ENCODE assay signal across 8 mouse cellular contexts in the genomic region with DNA sequence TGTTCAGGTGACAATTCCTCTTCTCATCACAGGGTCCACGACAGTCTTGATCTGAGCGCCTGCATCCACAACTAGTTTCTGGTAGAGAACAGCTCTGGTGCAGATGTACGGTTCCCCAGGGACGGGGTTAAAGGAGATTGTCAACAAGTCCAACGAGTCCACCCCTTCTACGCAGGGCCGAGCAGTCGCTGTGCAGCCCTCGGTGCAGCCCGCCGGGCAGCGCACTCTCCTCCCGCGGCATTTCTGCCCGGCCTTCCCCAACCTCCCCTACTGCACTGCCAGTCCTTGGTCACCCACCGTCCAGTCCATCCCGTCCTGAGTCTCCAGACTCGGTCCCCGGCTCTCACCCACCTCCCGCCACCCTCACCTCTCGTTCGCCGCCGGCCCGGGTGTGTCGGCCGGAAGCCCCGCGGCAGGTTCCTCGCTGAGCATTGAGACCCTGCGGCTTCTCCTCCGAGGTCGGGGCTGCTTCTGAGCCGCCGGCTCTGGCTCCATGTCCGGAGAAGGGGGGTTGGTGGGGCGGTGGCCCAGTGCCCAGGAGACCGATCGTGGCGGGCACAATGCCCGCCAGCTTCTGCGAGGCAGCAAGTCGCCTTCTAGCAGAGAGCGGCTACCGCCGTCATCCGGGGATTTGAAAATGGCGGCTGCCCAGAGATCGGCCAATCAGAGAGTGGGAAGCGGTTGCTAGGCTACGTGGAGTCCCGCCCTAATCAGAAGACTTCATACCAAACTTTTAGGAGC. TPM values are rescaled to one million over a fixed set of nuclear protein-coding genes. Genes with fewer than 3 reads are reported as not detected.
DNase-seq lines count a peak whose midpoint lies in the region; ATAC-seq and TF ChIP-seq lines count a peak whose summit lies in the region.

A gene (minus strand): TSS at position 650 of the 741 bp plus-strand sequence.
A gene (plus strand): TSS at position 704 of the 741 bp plus-strand sequence.

- WGBS in cerebellum, adult 2 months = under 1% methylated on average over 52 of the region's 52 CpGs
- WGBS in hindbrain, embryonic 10.5 days = under 1% methylated on average over 52 of the region's 52 CpGs
- WGBS in lung, postnatal 0 days = under 1% methylated on average over 51 of the region's 52 CpGs

- H3K27ac ChIP-seq in MEL (ENCODE audit: control insufficient read depth, low read depth, low read length) = peak within 1 kb of the TSS; percentile 34
- H3K27ac ChIP-seq in cerebellum, adult 2 months (ENCODE audit: insufficient read depth, low read length) = no peak within 1 kb of the TSS
- peak within 1 kb of the TSS; percentile 95 for H3K27ac ChIP-seq in hindbrain, embryonic 10.5 days
- peak within 1 kb of the TSS; percentile 4; the same call in 1 of the 2 replicates for H3K27ac ChIP-seq in lung, postnatal 0 days (ENCODE audit: low read length)

- peak within 1 kb of the TSS; percentile 75 to 89 for H3K4me3 ChIP-seq in MEL (ENCODE audit: control insufficient read depth in 1 of 2, insufficient read depth in 1 of 2, low read depth in 2 of 2, low read length in 2 of 2)
- peak within 1 kb of the TSS; percentile 65 for H3K4me3 ChIP-seq in cerebellum, adult 2 months (replicated peaks; ENCODE audit: insufficient read depth, low read depth, low read length)
- peak within 1 kb of the TSS; percentile 82 for H3K4me3 ChIP-seq in hindbrain, embryonic 10.5 days
- H3K4me3 ChIP-seq in lung, postnatal 0 days (ENCODE audit: low read depth, low read length) = peak within 1 kb of the TSS; percentile 91

- H3K4me1 ChIP-seq in MEL (ENCODE audit: control insufficient read depth in 1 of 2, insufficient read depth in 2 of 2, low read length in 2 of 2) = peaks cover 11 to 13% of the 10 kb centered on the region in 2 experiments
- no peaks in the 10 kb centered on the region for H3K4me1 ChIP-seq in cerebellum, adult 2 months (ENCODE audit: control insufficient read depth, insufficient read depth, low read length)
- peaks cover 10% of the 10 kb centered on the region for H3K4me1 ChIP-seq in hindbrain, embryonic 10.5 days (replicated peaks)
- peaks cover 2% of the 10 kb centered on the region; the same call in 1 of the 2 replicates for H3K4me1 ChIP-seq in lung, postnatal 0 days (ENCODE audit: insufficient read depth, low read depth, low read length)

- no peak for TF ChIP-seq EP300 in MEL (IDR thresholded peaks at IDR 0.05; ENCODE audit: low read depth in 1 of 2, low read length in 2 of 2)
- TF ChIP-seq EP300 in lung, postnatal 0 days (IDR thresholded peaks at IDR 0.05) = no peak

- H3K4me2 ChIP-seq in lung, postnatal 0 days (replicated peaks; ENCODE audit: low read depth, low read length) = peak within 1 kb of the TSS; percentile 87

- H3K9ac ChIP-seq in MEL (ENCODE audit: control insufficient read depth, low read depth, low read length, poor library complexity, severe bottlenecking) = peak within 1 kb of the TSS; percentile 86
- peak within 1 kb of the TSS; percentile 68 for H3K9ac ChIP-seq in lung, postnatal 0 days (replicated peaks; ENCODE audit: low read depth)

- no peaks in the 10 kb centered on the region for H3K27me3 ChIP-seq in MEL (ENCODE audit: control insufficient read depth in 1 of 2, insufficient read depth in 2 of 2, low read length in 2 of 2)
- no peaks in the 10 kb centered on the region for H3K27me3 ChIP-seq in cerebellum, adult 2 months (ENCODE audit: control insufficient read depth, insufficient read depth, low read length)
- no peaks in the 10 kb centered on the region for H3K27me3 ChIP-seq in hindbrain, embryonic 10.5 days (ENCODE audit: insufficient read depth, poor library complexity, severe bottlenecking)
- no peaks in the 10 kb centered on the region for H3K27me3 ChIP-seq in lung, postnatal 0 days (replicated peaks; ENCODE audit: insufficient read depth, low read length)

- H3K79me2 ChIP-seq in MEL (ENCODE audit: control insufficient read depth, insufficient read depth, low read length, poor library complexity) = peaks cover 15% of the 10 kb centered on the region

- no peak for TF ChIP-seq RAD21 in MEL (IDR thresholded peaks at IDR 0.05; ENCODE audit: low read depth, low read length)

- peak; percentile 81 to 95 for TF ChIP-seq POLR2A in MEL (IDR thresholded peaks at IDR 0.05; ENCODE audit: control insufficient read depth in 1 of 2, insufficient read depth in 1 of 2, low read depth in 1 of 2, low read length in 2 of 2, poor library complexity in 1 of 2)
- TF ChIP-seq POLR2A in cerebellum, adult 2 months (IDR thresholded peaks at IDR 0.05; ENCODE audit: borderline replicate concordance, insufficient read depth, low read length) = no peak

- ATAC-seq in lung, postnatal 0 days = peak; percentile 98

- peaks cover 0 to 18% of the 10 kb centered on the region in 2 experiments; a peak in 2 of 4 replicates for H3K36me3 ChIP-seq in MEL (ENCODE audit: control insufficient read depth in 1 of 2, insufficient read depth in 2 of 2, low read length in 2 of 2)
- peaks cover 28% of the 10 kb centered on the region for H3K36me3 ChIP-seq in hindbrain, embryonic 10.5 days
- no peaks in the 10 kb centered on the region for H3K36me3 ChIP-seq in lung, postnatal 0 days (ENCODE audit: insufficient read depth, low read length)

- peak; percentile 94 for DNase-seq in MEL (ENCODE audit: low read depth, low spot score)
- DNase-seq in cerebellum, adult 2 months = peak; percentile 78 to 86
- DNase-seq in forelimb bud, embryonic 11.5 days (ENCODE audit: low read depth, low spot score) = peak; percentile 89
- peak; percentile 93 for DNase-seq in hindbrain, embryonic 10.5 days (ENCODE audit: low spot score)
- peak; percentile 74 for DNase-seq in layer of hippocampus, adult 9-11 months
- DNase-seq in lung, postnatal 0 days (ENCODE audit: low spot score) = peak; percentile 96
- peak; percentile 89 for DNase-seq in ovary, postnatal 14 days (ENCODE audit: low spot score)
- DNase-seq in thymus, postnatal 14 days = peak; percentile 90

- TF ChIP-seq CTCF in MEL (IDR thresholded peaks at IDR 0.05 in 2 of 3, conservative IDR thresholded peaks at IDR 0.05 in 1 of 3; ENCODE audit: control insufficient read depth in 1 of 3, insufficient read depth in 1 of 3, low read depth in 2 of 3, low read length in 3 of 3, poor library complexity in 1 of 3, severe bottlenecking in 1 of 3) = no peak
- TF ChIP-seq CTCF in cerebellum, adult 2 months (IDR thresholded peaks at IDR 0.05; ENCODE audit: borderline replicate concordance, insufficient read depth, low read depth, low read length) = no peak
- TF ChIP-seq CTCF in lung, postnatal 0 days (IDR thresholded peaks at IDR 0.05) = no peak

- H3K9me3 ChIP-seq in MEL (replicated peaks; ENCODE audit: insufficient read depth, low read length) = no peaks in the 10 kb centered on the region
- peaks cover 12% of the 10 kb centered on the region for H3K9me3 ChIP-seq in hindbrain, embryonic 10.5 days
- H3K9me3 ChIP-seq in lung, postnatal 0 days (ENCODE audit: low read length) = no peaks in the 10 kb centered on the region

TF ChIP-seq in MEL, 35 proteins besides CTCF, POLR2A, EP300 and RAD21:
- peak; percentile 87; the same call in 1 of the 2 replicates for TF ChIP-seq E2F4 (IDR thresholded peaks at IDR 0.05; ENCODE audit: borderline replicate concordance, low read depth, low read length)
- TF ChIP-seq TCF12 (IDR thresholded peaks at IDR 0.05; ENCODE audit: low read depth, low read length) = no peak
- TF ChIP-seq HCFC1 (IDR thresholded peaks at IDR 0.05; ENCODE audit: low read depth, low read length) = peak; percentile 77
- TF ChIP-seq MAFK (IDR thresholded peaks at IDR 0.05; ENCODE audit: borderline replicate concordance, low read depth, low read length) = no peak
- TF ChIP-seq ELF1 (IDR thresholded peaks at IDR 0.05; ENCODE audit: low read depth, low read length) = no peak; the same call in 1 of the 2 replicates
- TF ChIP-seq TBP (IDR thresholded peaks at IDR 0.05; ENCODE audit: low read depth, low read length) = peak; percentile 78
- peak; percentile 34 for TF ChIP-seq MXI1 (IDR thresholded peaks at IDR 0.05; ENCODE audit: low read depth, low read length)
- peak; percentile 80 for TF ChIP-seq POLR2AphosphoS2 (IDR thresholded peaks at IDR 0.05; ENCODE audit: low read length)
- TF ChIP-seq SIN3A (IDR thresholded peaks at IDR 0.05; ENCODE audit: low read length) = peak; percentile 90
- no peak for TF ChIP-seq TAL1 (IDR thresholded peaks at IDR 0.05; ENCODE audit: low read length)
- peak; percentile 81; the same call in 1 of the 2 replicates for TF ChIP-seq UBTF (IDR thresholded peaks at IDR 0.05; ENCODE audit: borderline replicate concordance, insufficient read depth, low read depth, low read length)
- no peak for TF ChIP-seq ZC3H11A (IDR thresholded peaks at IDR 0.05; ENCODE audit: low read depth, low read length)
- peak; percentile 48; the same call in 1 of the 2 replicates for TF ChIP-seq ZMIZ1 (IDR thresholded peaks at IDR 0.05; ENCODE audit: low read depth, low read length)
- TF ChIP-seq NELFE (IDR thresholded peaks at IDR 0.05; ENCODE audit: low read depth, low read length) = peak; percentile 89
TF ChIP-seq in MEL: peak in this region for 9.

RNA-seq across cellular contexts. Expression of the first gene that starts in this region (rescaled TPM):
- total RNA-seq in MEL (2012; rRNA removed) = 29.2 and 29.8 TPM in 2 replicates
- 100 to 1,000 TPM in 1 of 2 experiments, 10 to 100 TPM in 1; 63.2 to 125 TPM for polyA plus RNA-seq in MEL (2012; ENCODE audit: insufficient read depth in 1 of 2, insufficient read length in 2 of 2, low read depth in 1 of 2, low replicate concordance in 2 of 2, missing spikeins in 1 of 2)
- polyA plus RNA-seq in cerebellum, adult 2 months (2012; rRNA removed) = 7.8 and 8.6 TPM in 2 replicates
- polyA plus RNA-seq in hindbrain, embryonic 10.5 days (2016; fragmentation: Nextera tagmentation; extraction: Ambion mirVana) = 40.3 and 49.5 TPM in 2 replicates
- 83.7 and 91.5 TPM in 2 replicates for polyA plus RNA-seq in lung, postnatal 0 days (2015; fragmentation: Nextera tagmentation; extraction: Ambion mirVana)

RNA-seq across cellular contexts. Expression of the second gene that starts in this region (rescaled TPM):
- total RNA-seq in MEL (2012; rRNA removed) = not detected in 2 replicates
- not detected for polyA plus RNA-seq in MEL (2012; ENCODE audit: insufficient read depth in 1 of 2, insufficient read length in 2 of 2, low read depth in 1 of 2, low replicate concordance in 2 of 2, missing spikeins in 1 of 2)
- not detected in 2 replicates for polyA plus RNA-seq in cerebellum, adult 2 months (2012; rRNA removed)
- polyA plus RNA-seq in hindbrain, embryonic 10.5 days (2016; fragmentation: Nextera tagmentation; extraction: Ambion mirVana) = 0.12 TPM in 1 of 2 replicates, not detected in the other
- not detected in 2 replicates for polyA plus RNA-seq in lung, postnatal 0 days (2015; fragmentation: Nextera tagmentation; extraction: Ambion mirVana)
